ENCODE assay signal across 24 mouse cellular contexts in genomic region chr11:76879816-76880215, GRCm38 (mm10). TPM values are rescaled to one million over a fixed set of nuclear protein-coding genes. Genes with fewer than 3 reads are reported as not detected.
DNase-seq lines count a peak whose midpoint lies in the region; ATAC-seq and TF ChIP-seq lines count a peak whose summit lies in the region.
"Had no signal": no experiment of that assay in that cellular context is flagged by ENCODE, and none has a peak within 500 bp of the region (broad histone marks: within the 10 kb centered on the region; RNA-seq: fewer than 3 reads in every experiment).

No protein-coding gene starts in this region.

- H3K27me3 ChIP-seq in forebrain, postnatal 0 days (ENCODE audit: insufficient read depth, low read length): no peaks in the 10 kb centered on the region
- H3K27me3 ChIP-seq in midbrain, embryonic 15.5 days (replicated peaks): no peaks in the 10 kb centered on the region
- H3K27me3 ChIP-seq: neural tube, embryonic 12.5 days had no signal

- DNase-seq in heart, adult 11 months: peak; percentile 78
- no peak for DNase-seq in heart, postnatal 25 days (ENCODE audit: low spot score)
- peak; percentile 51 for DNase-seq in T-cell, adult 2 months (ENCODE audit: low spot score)
- peak; percentile 52 for DNase-seq in thymus, postnatal 25 days
- DNase-seq in gastrocnemius, postnatal 25 days: no peak
- no peak for DNase-seq in forebrain, postnatal 0 days
- DNase-seq: adrenal gland, postnatal 14 days; cerebellum, adult 9-11 months; gastrocnemius, postnatal 14 days; heart, postnatal 36 days; kidney, adult 8-10 months; kidney, postnatal 4 days; lung, postnatal 10 days had no signal

- 92% methylated on average over 5 of the region's 5 CpGs for WGBS in forebrain, postnatal 0 days
- 83% methylated on average over 5 of the region's 5 CpGs for WGBS in midbrain, embryonic 15.5 days

- no peak overlapping the region for H3K27ac ChIP-seq in forebrain, postnatal 0 days (ENCODE audit: low read depth, low read length)
- no peak overlapping the region for H3K27ac ChIP-seq in midbrain, embryonic 15.5 days
- H3K27ac ChIP-seq: neural tube, embryonic 12.5 days had no signal

- no peak overlapping the region for H3K4me2 ChIP-seq in forebrain, postnatal 0 days (ENCODE audit: low read depth)
- no peak overlapping the region for H3K4me2 ChIP-seq in midbrain, embryonic 15.5 days
- H3K4me2 ChIP-seq: heart, embryonic 11.5 days; neural tube, embryonic 12.5 days had no signal

- peak; percentile 43; the same call in 1 of the 2 replicates for ATAC-seq in monocyte, adult 5-6 weeks (replicated peaks; ENCODE audit: insufficient number of reproducible peaks, low FRiP score, low TSS enrichment, poor library complexity, severe bottlenecking)
- no peak for ATAC-seq in forebrain, postnatal 0 days
- ATAC-seq in midbrain, embryonic 15.5 days (replicated peaks): no peak
- ATAC-seq: forebrain, embryonic 16.5 days; hindbrain, embryonic 16.5 days; midbrain, embryonic 16.5 days had no signal

- no peaks in the 10 kb centered on the region for H3K36me3 ChIP-seq in forebrain, postnatal 0 days (ENCODE audit: insufficient read depth)
- H3K36me3 ChIP-seq in midbrain, embryonic 15.5 days (replicated peaks): no peaks in the 10 kb centered on the region
- H3K36me3 ChIP-seq: neural tube, embryonic 12.5 days had no signal

- no peaks in the 10 kb centered on the region for H3K4me1 ChIP-seq in forebrain, postnatal 0 days (ENCODE audit: insufficient read depth)
- no peaks in the 10 kb centered on the region for H3K4me1 ChIP-seq in midbrain, embryonic 15.5 days
- H3K4me1 ChIP-seq: neural tube, embryonic 12.5 days had no signal

- TF ChIP-seq CTCF in forebrain, postnatal 0 days (IDR thresholded peaks at IDR 0.05; ENCODE audit: low read depth): no peak

- H3K9me3 ChIP-seq in forebrain, postnatal 0 days (ENCODE audit: low read length): no peaks in the 10 kb centered on the region
- no peaks in the 10 kb centered on the region for H3K9me3 ChIP-seq in midbrain, embryonic 15.5 days
- H3K9me3 ChIP-seq: neural tube, embryonic 12.5 days had no signal

- no peak overlapping the region for H3K9ac ChIP-seq in forebrain, postnatal 0 days
- no peak overlapping the region for H3K9ac ChIP-seq in midbrain, embryonic 15.5 days
- H3K9ac ChIP-seq: neural tube, embryonic 12.5 days had no signal

- no peak overlapping the region for H3K4me3 ChIP-seq in forebrain, postnatal 0 days (ENCODE audit: low read depth, low read length)
- no peak overlapping the region for H3K4me3 ChIP-seq in midbrain, embryonic 15.5 days
- H3K4me3 ChIP-seq: neural tube, embryonic 12.5 days had no signal

- intact Hi-C loops in heart, postnatal 25 days (cut with DNase I): no loop called here

RNA-seq across cellular contexts. Expression of gene Tmigd1, which starts 22.1 kb away (rescaled TPM):
- total RNA-seq in heart, postnatal 25 days (2021): under 1 TPM; 0.45 to 0.47 TPM
- total RNA-seq in monocyte, adult 5-6 weeks (2017): 0.76 TPM in 1 of 3 replicates, not detected in the others
- total RNA-seq in gastrocnemius, postnatal 25 days (2021): not detected
- not detected in 2 replicates for total RNA-seq in forebrain, postnatal 0 days (2014; rRNA removed)
- 0.13 TPM in 1 of 2 replicates, not detected in the other for polyA plus RNA-seq in forebrain, postnatal 0 days (2015; fragmentation: Nextera tagmentation; extraction: Ambion mirVana)
- not detected in 2 replicates for polyA plus RNA-seq in midbrain, embryonic 15.5 days (2015; fragmentation: Nextera tagmentation; extraction: Ambion mirVana)
- total RNA-seq: ES-E14; layer of hippocampus, postnatal 25 days; left cerebral cortex, postnatal 36 days; liver, adult 2 months had no signal
- polyA plus RNA-seq: forebrain, embryonic 16.5 days; heart, embryonic 11.5 days; hindbrain, embryonic 16.5 days; liver, adult 2 months; midbrain, embryonic 16.5 days; neural tube, embryonic 12.5 days had no signal

RNA-seq across cellular contexts. Expression of gene Cpd, which starts 33.0 kb away (rescaled TPM):
- 10 to 100 TPM; 36.7 to 43.9 TPM for total RNA-seq in heart, postnatal 25 days (2021)
- 37.7 to 55.0 TPM (median 54.1 TPM) in 3 replicates for total RNA-seq in monocyte, adult 5-6 weeks (2017)
- 10 to 100 TPM; 26.3 to 30.5 TPM for total RNA-seq in gastrocnemius, postnatal 25 days (2021)
- 35.5 and 44.0 TPM in 2 replicates for total RNA-seq in forebrain, postnatal 0 days (2014; rRNA removed)
- 3.9 and 5.6 TPM in 2 replicates for polyA plus RNA-seq in forebrain, postnatal 0 days (2015; fragmentation: Nextera tagmentation; extraction: Ambion mirVana)
- polyA plus RNA-seq in midbrain, embryonic 15.5 days (2015; fragmentation: Nextera tagmentation; extraction: Ambion mirVana): 5.3 and 5.4 TPM in 2 replicates

RNA-seq across cellular contexts. Expression of gene Blmh, which starts 44.8 kb away (rescaled TPM):
- 10 to 100 TPM; 36.8 to 41.5 TPM for total RNA-seq in heart, postnatal 25 days (2021)
- 87.2 to 135 TPM (median 98.4 TPM) in 3 replicates for total RNA-seq in monocyte, adult 5-6 weeks (2017)
- total RNA-seq in gastrocnemius, postnatal 25 days (2021): 10 to 100 TPM; 25.8 to 30.3 TPM
- total RNA-seq in forebrain, postnatal 0 days (2014; rRNA removed): 98.1 and 106 TPM in 2 replicates
- polyA plus RNA-seq in forebrain, postnatal 0 days (2015; fragmentation: Nextera tagmentation; extraction: Ambion mirVana): 91.1 and 111 TPM in 2 replicates
- polyA plus RNA-seq in midbrain, embryonic 15.5 days (2015; fragmentation: Nextera tagmentation; extraction: Ambion mirVana): 151 and 155 TPM in 2 replicates

Comparison
In these comparisons a context has a peak if more than half of its experiments do, and no peak if none do; other contexts are left out.
1. DNase-seq: peak in heart, adult 11 months (single experiment), T-cell, adult 2 months (single experiment) and thymus, postnatal 25 days (single experiment); none in heart, postnatal 25 days (single experiment), gastrocnemius, postnatal 25 days (single experiment) and forebrain, postnatal 0 days (single experiment).